Mouse (Mus musculus) midbrain, embryonic 15.5 days (tissue): ENCODE data around the gene Nid1. TPM values are rescaled to one million over a fixed set of nuclear protein-coding genes. Genes with fewer than 3 reads are reported as not detected.
"Not testable (repeated sequence)": the region's sequence is repeated elsewhere in the genome, so short reads cannot be mapped to it uniquely, and the experiment has no call there.

Source experiments
- ATAC-seq: fragments of 200-750 bp; cut with Nextera tagmentation; replicated peaks from 2 replicates; pipeline ENCODE4 v1.8.0; 2017; ENCODE audit warnings: moderate TSS enrichment
- H3K27ac ChIP-seq: fragments of 300-500 bp; sonication (generic); 2 replicates; pipeline ENCODE4 v1.5.1; 2015; ENCODE audit warnings: mild to moderate bottlenecking, inconsistent platforms
- H3K27me3 ChIP-seq: fragments of 300-500 bp; sonication (generic); replicated peaks from 2 replicates; pipeline ENCODE4 v1.6.1; 2015; ENCODE audit warnings: inconsistent platforms
- H3K36me3 ChIP-seq: fragments of 300-500 bp; sonication (generic); replicated peaks from 2 replicates; pipeline ENCODE4 v1.6.1; 2015; ENCODE audit warnings: inconsistent platforms
- H3K4me1 ChIP-seq: fragments of 300-500 bp; sonication (generic); 2 replicates; pipeline ENCODE4 v1.6.1; 2015; ENCODE audit warnings: inconsistent platforms
- H3K4me2 ChIP-seq: fragments of 300-500 bp; sonication (generic); 2 replicates; pipeline ENCODE4 v1.6.1; 2015; ENCODE audit warnings: inconsistent platforms, mild to moderate bottlenecking, moderate library complexity
- H3K4me3 ChIP-seq: fragments of 300-500 bp; sonication (generic); 2 replicates; pipeline ENCODE4 v1.5.1; 2015; ENCODE audit warnings: mild to moderate bottlenecking, inconsistent platforms
- H3K9ac ChIP-seq: fragments of 300-500 bp; sonication (generic); 2 replicates; pipeline ENCODE4 v1.6.1; 2015; ENCODE audit warnings: mild to moderate bottlenecking, inconsistent platforms
- H3K9me3 ChIP-seq: fragments of 300-500 bp; sonication (generic); 2 replicates; pipeline ENCODE4 v1.6.1; 2016; ENCODE audit warnings: inconsistent platforms
- WGBS: fragments of 180-500 bp; shearing (Covaris S2); methylation state at CpG from one replicate; pipeline ENCODE4 v1.1.7; 2015; ENCODE audit warnings: mixed read lengths; 5-methylcytosine and 5-hydroxymethylcytosine counted together
- polyA plus RNA-seq: library from polyadenylated mRNA; unstranded; fragments of >200 nt; fragmentation: Nextera tagmentation; extraction: Ambion mirVana; gene quantifications from 2 replicates; pipeline ENCODE4 v1.2.1, GENCODE M21; 2015

Nid1 gene
- polyA plus RNA-seq, 1 experiment from 2014 or later = 38.6 TPM

DNA sequence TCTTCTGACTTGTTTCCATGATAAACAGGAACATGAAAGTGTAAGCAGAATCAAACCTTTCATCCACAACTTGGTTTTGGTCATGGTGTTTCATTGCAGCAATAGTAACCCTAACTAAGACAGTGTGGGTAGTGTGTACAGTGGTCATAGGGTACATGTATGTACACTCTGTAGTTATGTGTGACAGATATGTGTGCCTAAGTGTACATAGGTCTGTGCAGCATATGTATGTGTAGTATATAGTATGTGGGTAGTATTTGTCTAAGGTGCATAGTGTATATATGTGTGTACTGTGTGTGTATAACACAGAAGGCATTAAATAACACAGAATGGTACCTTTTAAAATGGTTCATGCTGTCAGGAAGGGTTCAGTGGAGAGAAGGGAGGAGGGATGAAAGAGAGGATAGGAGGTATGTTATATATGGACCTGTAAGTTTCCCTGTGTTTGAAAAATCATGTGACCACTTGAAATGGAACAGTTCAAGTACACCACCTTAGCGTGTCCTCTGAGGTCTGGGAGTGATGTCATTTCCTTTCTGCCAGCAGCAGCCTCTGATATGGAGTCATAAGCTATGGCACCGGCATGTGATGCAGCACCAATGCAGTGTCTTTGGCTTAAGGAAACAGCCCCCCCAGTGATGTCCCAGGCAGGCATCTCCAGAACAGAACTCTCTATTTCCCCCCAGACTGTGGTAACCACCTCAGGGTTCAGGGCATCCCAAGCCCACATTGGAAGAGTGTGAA is 100.1 kb downstream of the Nid1 start:
- Histone ChIP-seq H3K27ac (no peak overlapping the region), H3K27me3 (no peaks in the 10 kb centered on the region), H3K9ac (no peak overlapping the region), H3K4me2 (no peak overlapping the region), H3K36me3 (no peaks in the 10 kb centered on the region), H3K4me3 (no peak overlapping the region), H3K9me3 (no peaks in the 10 kb centered on the region), H3K4me1 (no peaks in the 10 kb centered on the region)
- WGBS = 81% methylated on average over 2 of the region's 2 CpGs
- ATAC-seq = no peak

DNA sequence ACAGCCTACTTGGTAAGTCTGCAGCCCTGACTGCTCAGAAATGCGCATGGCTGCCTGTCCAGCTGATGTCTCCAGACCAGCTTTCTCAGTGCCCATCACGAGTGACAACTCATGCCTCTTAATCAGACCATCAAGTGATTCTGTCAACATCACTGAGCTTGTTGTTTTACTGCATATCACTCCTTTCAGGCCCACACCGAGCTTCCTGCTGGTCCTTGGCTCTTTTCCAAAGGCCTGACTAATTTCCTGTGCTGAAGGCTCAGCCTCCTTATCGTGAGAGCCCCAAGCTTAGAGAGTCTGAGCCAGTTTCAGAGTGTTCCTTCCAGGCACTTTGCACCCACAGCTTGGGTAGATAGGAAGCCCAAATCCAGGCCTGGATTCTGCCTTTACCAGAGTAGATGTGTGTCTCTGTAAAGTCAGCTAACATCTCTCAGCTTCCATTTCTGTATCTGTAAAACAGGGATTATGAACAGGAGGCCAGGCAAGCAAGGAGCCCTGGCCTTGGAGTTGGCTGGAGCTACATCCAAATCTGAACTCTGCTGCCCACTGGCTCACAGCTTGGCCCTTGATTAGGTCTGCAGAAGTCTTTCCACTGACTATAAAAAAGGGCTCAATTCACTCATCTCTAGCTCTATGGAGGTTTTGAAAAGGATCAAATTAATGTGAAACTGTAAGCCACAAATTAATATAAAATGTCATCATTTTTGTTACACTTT is 101.4 kb downstream of the Nid1 start:
- Histone ChIP-seq H3K36me3 (no peaks in the 10 kb centered on the region), H3K4me1 (no peaks in the 10 kb centered on the region), H3K4me2 (no peak overlapping the region), H3K9ac (no peak overlapping the region), H3K4me3 (no peak overlapping the region), H3K9me3 (no peaks in the 10 kb centered on the region), H3K27me3 (no peaks in the 10 kb centered on the region), H3K27ac (no peak overlapping the region)
- WGBS = 32% methylated on average over 4 of the region's 4 CpGs
- ATAC-seq = no peak

DNA sequence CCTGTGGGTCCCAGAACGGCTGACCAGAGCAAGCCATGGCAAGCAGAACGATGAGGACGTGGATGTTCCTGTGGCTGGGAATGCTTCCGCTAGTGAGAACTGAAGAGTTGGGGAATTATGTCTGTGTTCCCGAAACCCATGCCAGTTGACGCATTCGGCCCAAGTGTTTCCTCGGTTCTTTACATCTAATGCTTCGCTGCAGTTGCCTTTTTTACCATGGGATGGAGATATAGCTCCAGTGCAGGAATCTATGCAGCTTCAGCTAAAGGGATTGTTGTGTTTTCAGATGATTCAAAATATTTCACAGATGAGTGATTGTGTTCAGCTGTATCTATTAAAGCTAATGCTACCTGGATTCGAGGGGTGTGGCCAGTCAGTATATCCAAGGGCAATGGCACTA is 105.7 kb downstream of the Nid1 start:
- not testable (repeated sequence) for H3K4me3 ChIP-seq, H3K9me3 ChIP-seq, H3K27ac ChIP-seq, H3K4me2 ChIP-seq, H3K36me3 ChIP-seq, H3K4me1 ChIP-seq, H3K27me3 ChIP-seq, H3K9ac ChIP-seq, ATAC-seq
- WGBS = 91% methylated on average over 10 of the region's 10 CpGs

DNA sequence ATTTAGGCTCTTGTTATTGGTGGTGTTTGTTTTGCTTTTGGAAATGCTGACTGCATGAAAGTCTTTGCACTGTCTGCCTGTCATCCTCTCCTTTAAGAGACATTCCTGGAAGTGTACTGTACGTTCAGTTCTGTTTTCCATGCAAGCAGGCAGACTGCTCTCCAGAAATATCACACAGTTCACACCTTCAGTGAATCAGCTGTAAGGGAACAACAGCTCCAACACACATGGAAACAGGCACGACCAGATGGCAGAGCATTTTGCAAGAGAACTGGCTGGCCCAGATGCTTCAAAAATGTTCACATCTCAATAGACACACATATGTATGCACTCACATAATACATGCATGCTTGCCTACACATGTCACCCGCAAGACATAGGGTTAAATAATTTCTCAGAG is 109.4 kb downstream of the Nid1 start:
- Histone ChIP-seq H3K4me3 (no peak overlapping the region), H3K27me3 (no peaks in the 10 kb centered on the region), H3K27ac (no peak overlapping the region), H3K9me3 (no peaks in the 10 kb centered on the region), H3K4me2 (no peak overlapping the region), H3K36me3 (no peaks in the 10 kb centered on the region), H3K4me1 (no peaks in the 10 kb centered on the region), H3K9ac (no peak overlapping the region)
- ATAC-seq = no peak
- 69% methylated on average over 3 of the region's 3 CpGs for WGBS

DNA sequence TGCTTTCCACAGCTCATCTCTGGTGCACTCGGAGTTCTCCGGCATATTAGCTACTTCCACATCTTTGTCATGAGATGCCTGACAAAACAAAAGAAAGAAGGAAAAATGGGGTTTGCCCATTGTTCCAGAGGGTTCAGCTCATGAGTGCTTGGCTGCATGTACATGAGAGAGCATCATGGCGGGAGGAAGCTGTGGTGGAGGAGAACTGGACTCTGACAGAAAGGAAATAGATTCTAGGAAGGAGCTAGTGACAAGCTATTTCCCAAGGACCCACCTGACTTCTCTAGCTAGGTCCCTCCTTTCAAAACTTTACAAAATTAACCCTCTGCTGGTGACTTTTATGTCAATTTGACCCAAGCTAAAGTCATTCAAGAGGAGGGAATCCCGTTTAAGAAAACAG is 110.5 kb downstream of the Nid1 start:
- WGBS = 92% methylated on average over 4 of the region's 4 CpGs
- Histone ChIP-seq H3K9me3 (no peaks in the 10 kb centered on the region), H3K4me3 (no peak overlapping the region), H3K27me3 (no peaks in the 10 kb centered on the region), H3K9ac (no peak overlapping the region), H3K4me1 (no peaks in the 10 kb centered on the region), H3K36me3 (no peaks in the 10 kb centered on the region), H3K4me2 (no peak overlapping the region), H3K27ac (no peak overlapping the region)
- no peak for ATAC-seq

DNA sequence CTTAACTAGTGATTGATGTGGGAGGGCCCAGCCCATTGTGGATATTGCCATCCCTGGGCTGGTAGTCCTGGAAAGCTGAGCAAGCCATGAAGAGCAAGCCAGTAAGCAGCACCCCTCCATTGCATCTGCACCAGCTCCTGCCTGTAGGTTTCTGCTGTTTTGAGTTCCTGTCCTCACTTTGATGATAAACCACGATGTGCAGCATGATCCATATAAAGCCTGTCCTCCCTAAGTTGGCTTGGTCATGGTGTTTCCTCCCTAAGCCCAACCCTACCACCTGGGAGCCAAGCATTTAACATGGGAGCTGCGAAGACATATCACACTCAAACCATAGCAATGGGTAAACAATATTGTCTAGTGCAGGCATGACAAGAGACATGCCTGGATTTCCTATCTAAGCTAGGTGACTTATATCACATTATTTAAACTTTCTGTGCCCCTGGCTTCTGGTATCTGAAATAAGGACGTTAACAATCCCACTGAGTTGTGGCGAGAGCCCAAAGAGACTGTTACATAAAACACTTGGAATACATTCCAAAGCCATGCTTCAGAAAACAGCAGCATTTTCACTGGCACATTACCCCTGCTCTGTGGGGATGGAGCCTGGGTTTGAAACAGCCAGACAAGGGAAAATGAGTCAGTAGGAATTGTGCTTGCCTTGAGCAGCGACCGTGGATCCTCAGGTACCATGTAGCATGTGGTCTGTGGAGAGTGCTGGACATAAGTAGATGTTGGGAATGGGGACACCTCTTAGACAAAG is 111.3 kb downstream of the Nid1 start:
- no peak for ATAC-seq

DNA sequence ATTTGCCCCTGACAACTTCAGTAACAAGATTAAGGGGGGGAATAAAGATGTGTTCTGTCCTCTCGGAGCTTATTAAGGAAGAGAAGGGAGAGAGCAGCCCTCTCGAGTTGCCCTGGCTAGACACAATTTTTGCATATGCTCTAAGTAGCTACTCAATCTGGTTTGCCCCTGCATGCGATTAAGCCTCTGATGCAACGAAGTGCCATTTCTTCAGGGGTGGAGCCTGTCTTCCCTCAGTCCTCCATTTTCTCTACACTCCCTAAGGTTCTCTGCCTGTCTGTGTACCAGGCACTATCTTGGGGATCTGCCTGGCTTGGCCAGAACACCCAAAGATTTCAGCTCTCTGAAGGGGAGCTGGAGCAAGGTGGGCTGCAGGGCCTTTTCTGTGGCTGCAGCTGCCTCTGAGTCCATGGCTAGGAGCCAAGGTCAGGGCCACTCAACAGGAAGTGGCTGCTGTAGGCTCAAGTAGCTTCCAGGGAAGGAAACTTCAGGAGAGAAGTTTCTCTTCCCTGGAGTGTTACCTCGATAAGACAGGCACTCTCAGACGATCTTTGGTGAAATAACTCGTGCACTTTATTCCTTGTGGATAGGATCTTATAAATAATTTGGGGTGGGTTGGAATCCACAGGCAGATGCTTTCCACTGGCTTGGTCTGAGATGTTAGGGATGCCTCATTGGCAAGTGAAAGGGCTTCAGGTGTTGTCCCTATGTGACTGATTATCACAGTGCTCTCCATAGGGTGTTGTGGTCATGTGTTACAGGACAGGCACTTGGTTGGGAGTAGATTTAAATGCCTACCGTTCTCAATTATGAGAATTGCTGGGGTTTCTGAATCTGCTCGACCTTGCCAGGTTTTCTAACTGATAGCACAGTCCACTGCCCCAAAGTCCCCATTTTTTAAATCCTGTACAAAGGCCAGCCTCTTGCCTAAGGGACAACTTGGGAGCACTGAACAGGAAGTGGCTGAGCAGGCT is 112.6 kb downstream of the Nid1 start:
- Histone ChIP-seq H3K4me1 (no peaks in the 10 kb centered on the region), H3K27ac (no peak overlapping the region), H3K9ac (no peak overlapping the region), H3K4me3 (no peak overlapping the region), H3K9me3 (no peaks in the 10 kb centered on the region), H3K27me3 (no peaks in the 10 kb centered on the region), H3K36me3 (no peaks in the 10 kb centered on the region), H3K4me2 (no peak overlapping the region)
- 62% methylated on average over 9 of the region's 9 CpGs for WGBS
- no peak for ATAC-seq

More for the DNA sequence above, 111.3 kb downstream of the Nid1 start:
- Histone ChIP-seq H3K9ac (no peak overlapping the region), H3K4me2 (no peak overlapping the region), H3K4me3 (no peak overlapping the region), H3K36me3 (no peaks in the 10 kb centered on the region), H3K27me3 (no peaks in the 10 kb centered on the region), H3K27ac (no peak overlapping the region), H3K4me1 (no peaks in the 10 kb centered on the region), H3K9me3 (no peaks in the 10 kb centered on the region)
- whole genome bisulfite sequencing = 87% methylated on average over 6 of the region's 6 CpGs

DNA sequence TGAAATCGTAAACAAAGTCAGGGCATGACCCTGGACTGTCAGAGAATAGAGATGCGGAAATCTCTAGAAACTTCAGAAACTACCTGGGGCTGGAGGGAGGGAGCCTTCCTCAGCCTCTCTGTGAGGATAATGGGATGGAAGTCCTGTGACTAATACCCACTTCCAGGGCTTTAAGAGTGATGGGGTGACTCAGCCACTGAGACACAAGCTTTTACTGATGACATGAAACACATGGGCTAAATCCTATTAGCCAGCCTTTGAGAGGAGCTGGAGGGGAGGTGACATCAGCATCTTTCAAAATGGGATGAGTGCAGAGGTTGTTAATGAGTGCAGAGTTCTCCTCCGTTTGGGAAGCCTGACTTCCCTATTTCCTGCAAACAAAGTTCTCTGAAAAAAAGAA is 114.7 kb downstream of the Nid1 start:
- no peak overlapping the region for H3K27ac ChIP-seq
- no peak for ATAC-seq
- no peak overlapping the region for H3K9ac ChIP-seq
- no peak overlapping the region for H3K4me2 ChIP-seq
- no peaks in the 10 kb centered on the region for H3K9me3 ChIP-seq
- no peaks in the 10 kb centered on the region for H3K36me3 ChIP-seq
- WGBS = 27% methylated on average over 3 of the region's 3 CpGs
- no peaks in the 10 kb centered on the region for H3K4me1 ChIP-seq
- no peak overlapping the region for H3K4me3 ChIP-seq
- H3K27me3 ChIP-seq = no peaks in the 10 kb centered on the region

DNA sequence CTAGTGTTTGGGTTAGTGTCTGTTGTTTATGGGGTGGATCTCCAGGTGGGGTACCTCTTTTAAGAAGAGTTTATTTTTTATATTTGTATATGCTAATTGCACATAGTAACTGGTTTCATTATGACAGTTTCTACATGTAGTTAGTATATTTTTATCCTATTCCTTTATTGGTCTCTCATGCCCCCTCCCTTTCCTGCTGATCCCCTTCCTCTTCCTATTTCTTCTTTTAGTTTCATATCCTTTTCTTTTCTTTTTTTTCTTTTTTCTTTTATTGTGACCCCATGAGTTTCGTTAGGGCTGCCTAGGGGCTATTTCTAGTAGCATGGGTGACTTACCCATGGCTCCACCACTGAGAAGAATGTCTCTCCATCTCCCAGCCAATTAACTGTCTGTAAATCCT is 116.3 kb downstream of the Nid1 start:
- ATAC-seq = no peak
- H3K27me3 ChIP-seq = no peaks in the 10 kb centered on the region
- 61% methylated on average over 1 of the region's 1 CpGs for WGBS

DNA sequence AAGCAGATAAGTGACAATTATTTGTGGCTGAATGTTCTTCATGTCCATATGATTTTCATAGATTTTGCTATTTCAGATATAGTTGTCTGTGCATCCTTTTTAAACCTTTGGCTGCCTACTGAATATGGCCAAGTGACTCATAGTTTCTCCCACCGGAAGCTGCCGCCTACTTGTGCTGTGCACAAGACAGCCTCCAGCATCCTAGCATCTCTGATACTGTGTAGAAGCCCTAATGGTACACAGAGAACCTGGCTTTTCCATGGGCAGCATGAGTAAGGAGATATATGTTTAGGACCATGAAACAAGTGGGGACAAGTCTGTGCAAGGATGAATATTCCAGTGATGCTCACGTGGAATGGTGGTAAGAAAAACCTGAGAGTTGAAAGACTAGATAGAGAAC is 117.8 kb downstream of the Nid1 start:
- 87% methylated on average over 3 of the region's 3 CpGs for WGBS

More for the DNA sequence above, 116.3 kb downstream of the Nid1 start:
- H3K4me1 ChIP-seq = no peaks in the 10 kb centered on the region
- no peaks in the 10 kb centered on the region for H3K36me3 ChIP-seq
- H3K27ac ChIP-seq = no peak overlapping the region
- no peaks in the 10 kb centered on the region for H3K9me3 ChIP-seq
- no peak overlapping the region for H3K4me3 ChIP-seq
- no peak overlapping the region for H3K9ac ChIP-seq
- no peak overlapping the region for H3K4me2 ChIP-seq

DNA sequence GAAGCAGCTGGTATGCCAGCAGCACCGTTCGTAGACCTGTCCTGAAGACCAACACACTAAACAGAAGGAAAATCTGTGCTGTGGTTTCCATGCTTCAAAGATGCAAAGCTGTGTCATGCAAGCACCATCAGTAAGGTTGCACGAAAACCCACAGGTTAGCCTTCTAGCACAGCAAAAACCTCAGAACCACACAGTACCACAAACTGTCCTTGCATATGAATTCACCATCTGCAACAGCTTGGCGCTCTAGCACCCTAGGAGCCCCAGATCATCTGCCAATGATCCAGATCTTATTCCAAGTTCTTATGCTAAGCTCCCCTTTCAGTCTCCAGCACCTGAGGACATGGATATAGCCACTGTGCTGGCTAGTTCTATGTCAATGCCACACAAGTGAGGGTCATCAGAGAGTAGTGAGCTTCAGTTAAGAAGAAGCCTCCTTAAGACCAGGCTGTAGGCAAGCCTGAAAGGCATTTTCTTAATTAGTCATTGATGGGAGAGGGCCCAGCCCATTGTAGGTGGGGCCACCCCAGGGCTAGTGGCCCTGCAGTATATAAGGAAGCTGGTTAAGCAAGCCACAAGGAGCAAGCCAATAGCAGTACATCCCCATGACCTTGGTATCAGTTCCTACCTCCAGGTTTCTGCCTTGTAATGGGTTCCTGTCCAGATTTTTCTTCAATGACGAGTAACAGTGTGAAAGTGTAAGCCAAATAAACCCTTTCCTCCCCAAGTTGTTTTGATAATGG is 119.8 kb downstream of the Nid1 start:
- Histone ChIP-seq H3K36me3 (no peaks in the 10 kb centered on the region), H3K4me1 (no peaks in the 10 kb centered on the region), H3K9me3 (no peaks in the 10 kb centered on the region), H3K4me3 (no peak overlapping the region), H3K9ac (no peak overlapping the region), H3K4me2 (no peak overlapping the region), H3K27me3 (no peaks in the 10 kb centered on the region), H3K27ac (no peak overlapping the region)
- WGBS = 87% methylated on average over 5 of the region's 5 CpGs
- no peak for ATAC-seq

More for the DNA sequence above, 117.8 kb downstream of the Nid1 start:
- Histone ChIP-seq H3K4me3 (no peak overlapping the region), H3K4me2 (no peak overlapping the region), H3K9me3 (no peaks in the 10 kb centered on the region), H3K36me3 (no peaks in the 10 kb centered on the region), H3K4me1 (no peaks in the 10 kb centered on the region), H3K27me3 (no peaks in the 10 kb centered on the region), H3K27ac (no peak overlapping the region), H3K9ac (no peak overlapping the region)
- ATAC-seq = no peak
